Mouse (Mus musculus) cerebellum, postnatal 14 days (tissue): ENCODE data around the gene Rab11a.
"Not testable (repeated sequence)": the region's sequence is repeated elsewhere in the genome, so short reads cannot be mapped to it uniquely, and the experiment has no call there.

Experiments used
- DNase-seq, 2 experiments: peaks; one replicate each; pipeline ENCODE4 v3.0.0; 2021; ENCODE audit warnings: mixed read lengths in 2 of 2

Rab11a gene

GRCm38 (mm10) chr9:64691176-64691575 lies 46.4 kb downstream of the Rab11a start:
- DNase-seq = peak; percentile 80 to 87

GRCm38 (mm10) chr9:64690771-64691170 lies 46.8 kb downstream of the Rab11a start:
- no peak for DNase-seq

GRCm38 (mm10) chr9:64688015-64688394 lies 49.6 kb downstream of the Rab11a start:
- DNase-seq = no peak

GRCm38 (mm10) chr9:64687122-64688014 lies 50.2 kb downstream of the Rab11a start:
- DNase-seq = no peak

- DNase-seq = not testable (repeated sequence)
Observed at GRCm38 (mm10) chr9:64671341-64672319, 65.9 kb downstream of the Rab11a start.

- no peak for DNase-seq
Observed at GRCm38 (mm10) chr9:64668001-64668400, 69.6 kb downstream of the Rab11a start.

GRCm38 (mm10) chr9:64667513-64667912 lies 70.0 kb downstream of the Rab11a start:
- DNase-seq = no peak

GRCm38 (mm10) chr9:64666549-64666948 lies 71.0 kb downstream of the Rab11a start:
- no peak for DNase-seq
